Mouse (Mus musculus) hindbrain, embryonic 16.5 days (tissue): ENCODE data around the gene Eif4ebp2. TPM values are rescaled to one million over a fixed set of nuclear protein-coding genes. Genes with fewer than 3 reads are reported as not detected.

Experiments used
- ATAC-seq: fragments of 200-750 bp; cut with Nextera tagmentation; 2 replicates; pipeline ENCODE4 v1.8.0; 2017; ENCODE audit warnings: moderate TSS enrichment, moderate library complexity
- H3K27ac ChIP-seq: fragments of 300-500 bp; sonication (generic); 2 replicates; pipeline ENCODE4 v1.5.1; 2014; ENCODE audit warnings: low read depth, mild to moderate bottlenecking, control low read depth, low read length, moderate library complexity
- H3K27me3 ChIP-seq: fragments of 300-500 bp; sonication (generic); replicated peaks from 2 replicates; pipeline ENCODE4 v1.6.1; 2014; ENCODE audit warnings: low read length; ENCODE audit not compliant: control insufficient read depth, insufficient read depth
- H3K36me3 ChIP-seq: fragments of 300-500 bp; sonication (generic); 2 replicates; pipeline ENCODE4 v1.6.1; 2014; ENCODE audit warnings: mild to moderate bottlenecking, low read length, moderate library complexity, mixed read lengths; ENCODE audit not compliant: control insufficient read depth, insufficient read depth
- H3K4me1 ChIP-seq: fragments of 300-500 bp; sonication (generic); 2 replicates; pipeline ENCODE4 v1.6.1; 2014; ENCODE audit warnings: low read depth, low read length; ENCODE audit not compliant: control insufficient read depth, insufficient read depth
- H3K4me2 ChIP-seq: fragments of 300-500 bp; sonication (generic); 2 replicates; pipeline ENCODE4 v1.6.1; 2014; ENCODE audit warnings: mild to moderate bottlenecking, low read length, control low read depth, moderate library complexity
- H3K4me3 ChIP-seq: fragments of 300-500 bp; sonication (generic); 2 replicates; pipeline ENCODE4 v1.5.1; 2014; ENCODE audit warnings: mild to moderate bottlenecking, low read length, control low read depth, moderate library complexity
- H3K9ac ChIP-seq: fragments of 300-500 bp; sonication (generic); 2 replicates; pipeline ENCODE4 v1.6.1; 2014; ENCODE audit warnings: low read depth, mild to moderate bottlenecking, control low read depth, low read length, moderate library complexity
- H3K9me3 ChIP-seq: fragments of 300-500 bp; sonication (generic); 2 replicates; pipeline ENCODE4 v1.6.1; 2014; ENCODE audit warnings: mild to moderate bottlenecking, low read length, moderate library complexity; ENCODE audit not compliant: control insufficient read depth
- WGBS: fragments of 180-500 bp; shearing (Covaris S2); extraction: QIAGEN DNeasy Blood & Tissue Kit; methylation state at CpG from one replicate; pipeline ENCODE4 v1.1.7; 2014; 5-methylcytosine and 5-hydroxymethylcytosine counted together
- polyA plus RNA-seq: library from polyadenylated mRNA; unstranded; fragments of >200 nt; fragmentation: Nextera tagmentation; extraction: Ambion mirVana; gene quantifications from 2 replicates; pipeline ENCODE4 v1.2.1, GENCODE M21; 2015

Eif4ebp2 gene
- polyA plus RNA-seq, 1 experiment from 2014 or later: 46.6 TPM

DNA sequence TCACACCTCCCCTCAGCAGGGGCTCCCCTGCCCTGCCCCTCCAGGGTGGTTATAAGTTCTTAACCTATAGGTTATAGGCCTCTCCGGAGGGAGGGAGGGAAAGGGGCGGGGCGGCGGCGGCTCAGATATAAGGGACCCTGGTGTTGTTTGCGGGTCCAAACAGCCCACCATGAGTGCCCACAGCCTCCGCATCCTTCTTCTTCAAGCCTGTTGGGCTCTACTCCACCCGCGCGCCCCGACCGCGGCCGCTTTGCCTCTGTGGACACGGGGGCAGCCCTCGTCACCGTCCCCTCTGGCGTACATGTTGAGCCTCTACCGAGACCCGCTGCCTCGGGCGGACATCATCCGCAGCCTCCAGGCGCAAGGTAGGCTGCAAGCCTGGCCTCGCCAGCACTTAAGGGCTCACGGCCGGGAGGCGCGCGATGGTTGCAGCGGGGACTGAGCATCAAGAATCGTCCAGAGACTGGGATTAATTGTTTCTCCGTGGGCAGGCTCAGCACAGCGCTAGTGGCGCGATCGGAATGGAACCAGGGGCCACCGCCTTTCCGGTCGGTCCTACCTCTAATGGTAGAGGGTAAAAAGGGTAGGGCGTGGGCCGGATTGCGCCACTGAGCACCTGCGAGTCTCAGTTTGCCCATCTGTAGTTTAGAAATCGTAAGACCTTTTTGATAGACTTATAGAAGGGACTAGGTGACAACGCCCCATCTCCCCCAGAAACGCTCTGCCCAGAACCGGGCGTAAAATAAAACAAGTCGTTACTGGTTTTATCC is 34.1 kb downstream of the Eif4ebp2 start:
- Histone ChIP-seq H3K4me1 (peaks cover 9% of the 10 kb centered on the region), H3K36me3 (no peaks in the 10 kb centered on the region), H3K27me3 (peaks cover 34% of the 10 kb centered on the region), H3K4me2 (peak overlapping the region; percentile 96), H3K4me3 (peak overlapping the region; percentile 55), H3K27ac (no peak overlapping the region), H3K9ac (peak overlapping the region; percentile 71), H3K9me3 (no peaks in the 10 kb centered on the region)
- 2% methylated on average over 50 of the region's 50 CpGs for WGBS
- peak; percentile 58 for ATAC-seq

DNA sequence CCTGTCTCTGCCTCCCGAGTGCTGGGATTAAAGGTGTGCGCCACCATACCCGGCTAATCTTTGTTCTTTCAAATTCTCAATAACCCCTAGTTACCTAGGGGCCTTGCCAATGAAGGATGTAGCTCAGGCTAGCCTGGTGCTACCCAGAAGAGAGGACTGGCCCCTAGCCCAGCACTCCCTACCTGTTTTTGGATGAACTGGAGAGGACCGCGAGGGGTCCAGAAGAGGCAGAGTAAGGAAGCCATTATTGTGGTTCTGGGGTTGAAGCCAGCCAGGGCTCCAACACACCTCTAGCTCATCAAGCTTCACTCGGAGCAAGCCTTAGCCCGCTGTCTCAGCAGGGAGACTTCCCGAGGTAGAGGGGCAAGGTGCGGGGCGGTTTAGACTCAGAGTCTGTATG is 34.8 kb downstream of the Eif4ebp2 start, which contains the start of gene Nodal:
Gene Nodal, plus strand, starts transcription at position 301 of the 400 bp plus-strand sequence.
- 27% methylated on average over 8 of the region's 10 CpGs for WGBS
- H3K27me3 ChIP-seq: peaks cover 34% of the 10 kb centered on the region
- ATAC-seq: peak; percentile 27; the same call in 1 of the 2 replicates
- no peak within 1 kb of the TSS for H3K27ac ChIP-seq
- H3K4me1 ChIP-seq: peaks cover 9% of the 10 kb centered on the region
- H3K9ac ChIP-seq: peak within 1 kb of the TSS; percentile 71
- peak within 1 kb of the TSS; percentile 96 for H3K4me2 ChIP-seq
- H3K4me3 ChIP-seq: peak within 1 kb of the TSS; percentile 55
- H3K9me3 ChIP-seq: no peaks in the 10 kb centered on the region
- no peaks in the 10 kb centered on the region for H3K36me3 ChIP-seq

DNA sequence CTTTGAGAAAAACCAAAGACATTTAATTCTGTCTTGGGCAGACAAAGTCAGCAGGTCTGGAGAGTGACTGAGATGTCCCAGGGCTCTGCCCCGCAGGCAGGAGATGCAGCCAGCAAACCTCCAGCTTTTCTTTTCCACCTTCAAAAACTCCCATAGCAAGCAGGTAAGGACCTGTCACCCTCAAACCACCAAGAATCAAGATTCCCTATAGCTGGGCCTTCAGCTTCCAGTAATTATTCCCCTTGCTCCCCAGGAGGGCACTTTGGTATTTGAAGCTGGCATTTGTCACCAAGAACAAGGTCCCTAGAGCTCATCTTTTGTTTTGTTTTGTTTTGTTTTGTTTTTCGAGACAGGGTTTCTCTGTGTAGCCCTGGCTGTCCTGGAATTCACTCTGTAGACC is 35.4 kb downstream of the Eif4ebp2 start:
- H3K9ac ChIP-seq: no peak overlapping the region
- H3K27me3 ChIP-seq: peaks cover 34% of the 10 kb centered on the region
- no peak overlapping the region for H3K4me3 ChIP-seq
- H3K4me1 ChIP-seq: peaks cover 9% of the 10 kb centered on the region
- no peak for ATAC-seq
- H3K36me3 ChIP-seq: no peaks in the 10 kb centered on the region
- H3K27ac ChIP-seq: no peak overlapping the region
- no peaks in the 10 kb centered on the region for H3K9me3 ChIP-seq
- WGBS: 31% methylated on average over 2 of the region's 2 CpGs
- no peak overlapping the region for H3K4me2 ChIP-seq

DNA sequence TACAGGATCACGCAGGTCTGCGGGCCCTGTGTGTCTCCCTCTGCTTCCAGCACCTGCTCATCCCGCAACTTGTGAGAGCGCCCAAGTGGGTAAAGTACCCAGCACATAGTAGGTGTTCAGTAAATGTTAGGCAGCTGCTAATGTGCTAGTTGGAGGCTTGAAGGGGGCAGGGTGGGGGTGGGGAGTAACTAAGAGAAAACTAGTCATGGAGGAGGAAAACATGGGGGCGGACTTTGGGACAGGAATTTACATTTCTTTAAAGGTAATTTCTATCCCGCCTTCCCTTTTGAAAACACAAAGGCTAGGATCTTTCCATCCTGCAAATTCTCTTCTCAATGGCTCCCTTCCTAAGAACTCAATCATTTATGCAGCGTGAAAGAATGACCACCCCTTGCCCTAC is 35.9 kb downstream of the Eif4ebp2 start:
- Histone ChIP-seq H3K4me3 (no peak overlapping the region), H3K27me3 (peaks cover 34% of the 10 kb centered on the region), H3K36me3 (no peaks in the 10 kb centered on the region), H3K9me3 (no peaks in the 10 kb centered on the region), H3K4me1 (peaks cover 9% of the 10 kb centered on the region), H3K4me2 (no peak overlapping the region), H3K27ac (no peak overlapping the region), H3K9ac (no peak overlapping the region)
- ATAC-seq: no peak
- 22% methylated on average over 7 of the region's 7 CpGs for WGBS

DNA sequence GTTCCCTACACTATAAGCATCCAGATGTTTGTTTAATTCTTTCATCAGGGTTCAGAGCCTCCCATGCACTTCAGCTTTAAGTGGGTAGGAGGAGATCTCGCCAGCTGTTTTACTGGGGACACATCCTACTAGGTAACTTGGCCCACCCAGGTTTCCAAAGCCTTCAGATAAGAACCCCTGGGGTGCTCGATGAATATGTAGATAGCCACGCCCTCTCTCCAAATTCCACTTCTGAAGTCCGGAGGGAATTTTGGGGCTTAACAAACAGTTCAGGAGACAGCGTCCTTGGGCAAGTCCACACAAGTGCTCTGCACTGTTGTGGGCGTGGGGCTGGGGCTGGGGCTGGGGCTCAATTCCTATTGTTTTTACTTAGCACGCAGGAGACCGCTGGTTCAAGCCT is 36.6 kb downstream of the Eif4ebp2 start:
- Histone ChIP-seq H3K36me3 (no peaks in the 10 kb centered on the region), H3K9ac (no peak overlapping the region), H3K27me3 (peaks cover 34% of the 10 kb centered on the region), H3K4me2 (no peak overlapping the region), H3K9me3 (no peaks in the 10 kb centered on the region), H3K4me3 (no peak overlapping the region), H3K27ac (no peak overlapping the region), H3K4me1 (peaks cover 9% of the 10 kb centered on the region)
- WGBS: 21% methylated on average over 8 of the region's 8 CpGs
- ATAC-seq: no peak

DNA sequence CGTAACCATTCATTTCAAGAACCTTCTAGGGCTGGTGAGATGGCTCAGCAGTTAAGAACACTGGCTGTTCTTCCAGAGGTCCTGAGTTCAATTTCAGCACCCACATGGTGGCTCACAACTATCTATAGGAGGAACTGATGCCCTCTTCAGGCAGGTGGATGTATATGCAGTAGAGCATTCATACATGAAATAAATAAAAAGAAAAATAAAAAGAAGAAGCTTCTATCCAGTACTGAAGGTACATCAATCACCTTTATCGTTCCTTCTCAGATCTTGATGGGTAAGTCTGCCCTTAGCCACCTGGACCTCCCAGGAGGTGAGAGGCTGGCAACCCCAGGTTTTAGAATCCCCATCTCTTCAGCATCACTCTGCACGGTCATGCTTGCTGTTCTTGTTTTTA is 37.2 kb downstream of the Eif4ebp2 start:
- ATAC-seq: no peak
- WGBS: 74% methylated on average over 3 of the region's 3 CpGs

DNA sequence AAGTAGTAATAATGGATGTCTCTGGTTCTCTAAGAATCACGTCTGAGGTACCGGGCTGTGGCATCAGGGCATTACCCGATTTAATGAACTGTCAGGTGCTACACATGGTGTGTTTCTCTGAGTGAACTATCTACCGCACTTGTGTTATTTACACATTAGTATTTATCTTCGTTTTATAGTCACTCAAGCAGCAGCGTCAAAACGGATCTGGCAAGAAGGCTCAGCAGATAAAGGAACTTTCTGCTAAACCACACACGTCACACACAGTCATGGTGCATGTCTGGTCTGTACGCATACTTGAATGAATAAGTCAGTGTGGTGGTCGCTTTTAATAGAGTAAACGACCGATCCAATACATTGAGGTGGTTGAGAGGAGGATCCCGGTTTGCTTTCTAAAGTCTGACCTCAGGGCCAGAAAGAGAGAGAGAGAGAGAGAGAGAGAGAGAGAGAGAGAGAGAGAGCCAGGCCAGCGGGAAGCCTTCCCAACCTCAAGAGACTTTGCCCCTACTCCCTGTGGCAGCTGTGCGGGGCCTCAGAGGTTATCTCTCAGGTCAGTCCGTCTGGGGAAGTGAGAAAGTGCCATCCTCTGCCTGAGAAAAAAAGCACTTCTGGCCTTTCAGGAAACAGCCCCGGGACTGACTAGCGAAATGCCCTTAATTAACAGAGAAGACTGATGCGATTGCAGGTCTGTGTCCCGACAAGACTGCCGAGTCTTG is 39.4 kb downstream of the Eif4ebp2 start:
- no peak overlapping the region for H3K9ac ChIP-seq
- H3K4me2 ChIP-seq: no peak overlapping the region
- peaks cover 2% of the 10 kb centered on the region; the same call in 1 of the 2 replicates for H3K4me1 ChIP-seq
- no peak overlapping the region for H3K27ac ChIP-seq
- no peak overlapping the region for H3K4me3 ChIP-seq
- H3K36me3 ChIP-seq: no peaks in the 10 kb centered on the region
- peaks cover 14% of the 10 kb centered on the region for H3K27me3 ChIP-seq
- ATAC-seq: no peak
- H3K9me3 ChIP-seq: no peaks in the 10 kb centered on the region
- 60% methylated on average over 21 of the region's 21 CpGs for WGBS

More for the DNA sequence above, 37.2 kb downstream of the Eif4ebp2 start:
- Histone ChIP-seq H3K4me1 (peaks cover 9% of the 10 kb centered on the region), H3K4me3 (no peak overlapping the region), H3K27me3 (peaks cover 33% of the 10 kb centered on the region), H3K9me3 (no peaks in the 10 kb centered on the region), H3K9ac (no peak overlapping the region), H3K4me2 (no peak overlapping the region), H3K27ac (no peak overlapping the region), H3K36me3 (no peaks in the 10 kb centered on the region)

DNA sequence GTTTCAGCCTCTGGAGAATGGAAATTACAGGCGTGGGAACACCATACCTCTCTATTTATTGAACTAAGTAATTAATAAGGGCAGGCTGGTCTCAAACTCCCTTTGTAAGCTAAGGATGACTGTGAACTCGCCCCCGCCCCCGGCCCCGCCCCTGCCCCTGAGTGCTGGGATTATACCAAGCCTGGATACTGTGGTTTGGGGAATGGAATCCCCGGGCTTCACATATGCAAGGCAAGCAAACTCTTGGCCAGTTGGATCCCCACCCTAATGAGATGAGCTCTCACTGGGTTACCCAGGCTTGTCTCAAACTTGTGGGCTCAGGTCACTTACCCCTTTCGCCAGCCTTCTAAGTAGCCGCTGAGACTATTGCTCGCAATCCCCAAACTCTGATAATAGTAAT is 42.3 kb downstream of the Eif4ebp2 start:
- Histone ChIP-seq H3K4me1 (no peaks in the 10 kb centered on the region), H3K9me3 (no peaks in the 10 kb centered on the region)
- WGBS: 26% methylated on average over 9 of the region's 9 CpGs

DNA sequence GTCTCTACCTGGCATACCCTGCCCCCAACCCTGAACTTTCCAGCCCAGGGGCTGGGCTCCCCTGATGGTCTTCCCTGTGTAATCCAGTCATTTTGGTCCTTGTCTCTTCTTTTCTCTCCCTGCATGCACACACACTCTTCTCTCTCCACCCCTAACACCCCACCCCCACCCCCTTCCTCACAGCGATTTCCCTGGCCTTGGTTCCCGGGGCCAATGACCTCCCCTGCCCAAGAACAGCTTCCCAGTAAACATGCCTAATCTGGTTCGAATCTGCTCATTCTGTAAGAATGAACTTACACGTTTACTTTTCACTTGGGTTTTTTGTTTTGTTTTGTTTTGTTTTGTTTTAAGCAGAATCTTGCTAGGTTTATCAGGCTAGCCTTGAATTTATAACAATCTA is 42.7 kb downstream of the Eif4ebp2 start:
- Histone ChIP-seq H3K27me3 (peaks cover 3% of the 10 kb centered on the region; the same call in 1 of the 2 replicates), H3K4me1 (no peaks in the 10 kb centered on the region), H3K4me2 (no peak overlapping the region), H3K9me3 (no peaks in the 10 kb centered on the region), H3K9ac (no peak overlapping the region), H3K4me3 (no peak overlapping the region), H3K27ac (no peak overlapping the region), H3K36me3 (no peaks in the 10 kb centered on the region)
- 7% methylated on average over 4 of the region's 4 CpGs for WGBS
- ATAC-seq: no peak

More for the DNA sequence above, 42.3 kb downstream of the Eif4ebp2 start:
- Histone ChIP-seq H3K4me2 (no peak overlapping the region), H3K9ac (no peak overlapping the region), H3K36me3 (no peaks in the 10 kb centered on the region), H3K27me3 (peaks cover 3% of the 10 kb centered on the region; the same call in 1 of the 2 replicates), H3K4me3 (no peak overlapping the region), H3K27ac (no peak overlapping the region)
- no peak for ATAC-seq
